Mouse (Mus musculus) CH12.LX (cell line): ENCODE measurements at regions not wholly inside any gene's neighbourhood (a gene's known extent, or its start where the extent isn't known, plus 50 kb on each side); places are given as distances from the start of the nearest gene placed in this dataset.

Experiments
- DNase-seq: peaks from one replicate; pipeline ENCODE4 v3.0.0-alpha.2; 2013; ENCODE audit errors: extremely low read depth
- H3K27ac ChIP-seq: 2 replicates; pipeline ENCODE4 v1.5.1; 2012; ENCODE audit warnings: low read depth, mild to moderate bottlenecking, control low read depth, moderate library complexity; ENCODE audit not compliant: insufficient read depth
- H3K27me3 ChIP-seq: replicated peaks from 2 replicates; pipeline ENCODE3; 2012; ENCODE audit warnings: inconsistent platforms
- H3K36me3 ChIP-seq, 2 experiments: replicated peaks in 1 of 2; 2 replicates each; pipeline versions ENCODE3 to v1.6.1; 2012; ENCODE audit warnings: inconsistent platforms in 1 of 2, low read length in 1 of 2, mild to moderate bottlenecking in 1 of 2, mixed read lengths in 1 of 2, moderate library complexity in 1 of 2; ENCODE audit not compliant: control insufficient read depth in 1 of 2, insufficient read depth in 1 of 2
- H3K4me1 ChIP-seq, 2 experiments: 2 replicates each; pipeline ENCODE4 v1.6.1; 2012; ENCODE audit warnings: inconsistent platforms in 1 of 2, moderate library complexity in 1 of 2; ENCODE audit not compliant: insufficient read depth in 2 of 2, control insufficient read depth in 1 of 2
- H3K4me2 ChIP-seq: 2 replicates; pipeline ENCODE4 v1.6.1; 2012; ENCODE audit warnings: low read depth, mild to moderate bottlenecking, control low read depth; ENCODE audit not compliant: poor library complexity, insufficient read depth, severe bottlenecking
- H3K4me3 ChIP-seq, 3 experiments: fragments of 150-350 bp in 1 of 3; sonication (generic) in 1 of 3; replicated peaks in 1 of 3; 2 replicates each; pipeline versions ENCODE3 to v1.5.1; 2011 to 2012; ENCODE audit warnings: low read depth in 2 of 3, low read length in 2 of 3, mild to moderate bottlenecking in 2 of 3, moderate library complexity in 2 of 3, control low read depth in 1 of 3, improper control_type of control experiment in 1 of 3, inconsistent platforms in 1 of 3, mixed read lengths in 1 of 3; ENCODE audit not compliant: poor library complexity in 1 of 3
- H3K79me2 ChIP-seq: replicated peaks from 2 replicates; pipeline ENCODE4 v1.6.1; 2012; ENCODE audit warnings: mild to moderate bottlenecking, moderate library complexity; ENCODE audit not compliant: control insufficient read depth, poor library complexity, insufficient read depth, severe bottlenecking; ENCODE audit errors: extremely low read depth
- H3K9ac ChIP-seq: 2 replicates; pipeline ENCODE4 v1.6.1; 2012; ENCODE audit warnings: low read depth, mild to moderate bottlenecking, control low read depth, moderate library complexity; ENCODE audit not compliant: insufficient read depth
- H3K9me3 ChIP-seq: replicated peaks from 2 replicates; pipeline ENCODE3; 2012; ENCODE audit warnings: low read length, inconsistent platforms, mixed read lengths
- CHD2 ChIP-seq: IDR thresholded peaks from 2 replicates; pipeline ENCODE4 v1.6.1; 2011; ENCODE audit warnings: low read length, improper control_type of control experiment
- CTCF ChIP-seq, 2 experiments: IDR thresholded peaks in 1 of 2; conservative IDR thresholded peaks in 1 of 2; 2 replicates each; pipeline ENCODE4 v1.5.1; 2011 to 2012; ENCODE audit warnings: low read depth in 2 of 2, low read length in 2 of 2, improper control_type of control experiment in 1 of 2, inconsistent platforms in 1 of 2, mild to moderate bottlenecking in 1 of 2, moderate library complexity in 1 of 2
- E2F4 ChIP-seq: IDR thresholded peaks from 2 replicates; pipeline ENCODE4 v1.6.1; 2011; ENCODE audit warnings: low read depth, low read length, improper control_type of control experiment; ENCODE audit not compliant: insufficient replicate concordance
- EP300 ChIP-seq: IDR thresholded peaks from 2 replicates; pipeline ENCODE4 v1.6.1; 2011; ENCODE audit warnings: low read length, improper control_type of control experiment
- GABPA ChIP-seq: IDR thresholded peaks from 2 replicates; pipeline ENCODE4 v1.6.1; 2012; ENCODE audit warnings: low read depth, low read length, improper control_type of control experiment, inconsistent platforms; ENCODE audit not compliant: insufficient replicate concordance
- HCFC1 ChIP-seq: IDR thresholded peaks from 2 replicates; pipeline ENCODE4 v1.6.1; 2012; ENCODE audit warnings: low read depth, mild to moderate bottlenecking, inconsistent platforms, low read length, improper control_type of control experiment
- IRF4 ChIP-seq: IDR thresholded peaks from 2 replicates; pipeline ENCODE4 v1.6.1; 2014; ENCODE audit warnings: low read depth, mild to moderate bottlenecking, inconsistent platforms, low read length, improper control_type of control experiment
- JUND ChIP-seq: conservative IDR thresholded peaks from 2 replicates; pipeline ENCODE4 v1.6.1; 2011; ENCODE audit warnings: low read depth, low read length, improper control_type of control experiment
- MAFK ChIP-seq: IDR thresholded peaks from 2 replicates; pipeline ENCODE4 v1.6.1; 2011; ENCODE audit warnings: low read length, improper control_type of control experiment; ENCODE audit not compliant: insufficient replicate concordance
- MAX ChIP-seq: IDR thresholded peaks from 2 replicates; pipeline ENCODE4 v1.6.1; 2011; ENCODE audit warnings: low read length, improper control_type of control experiment
- MAZ ChIP-seq: IDR thresholded peaks from 2 replicates; pipeline ENCODE4 v1.6.1; 2012; ENCODE audit warnings: low read depth, mild to moderate bottlenecking, inconsistent platforms, low read length, improper control_type of control experiment, moderate library complexity
- MEF2A ChIP-seq: IDR thresholded peaks from 2 replicates; pipeline ENCODE4 v1.6.1; 2014; ENCODE audit warnings: low read depth, mild to moderate bottlenecking, inconsistent platforms, low read length, improper control_type of control experiment, borderline replicate concordance
- MYC ChIP-seq: IDR thresholded peaks from 2 replicates; pipeline ENCODE4 v1.6.1; 2011; ENCODE audit warnings: low read depth, mild to moderate bottlenecking, improper control_type of control experiment, low read length
- NRF1 ChIP-seq: IDR thresholded peaks from 2 replicates; pipeline ENCODE4 v1.6.1; 2014; ENCODE audit warnings: low read depth, mild to moderate bottlenecking, inconsistent platforms, low read length, improper control_type of control experiment, moderate library complexity
- PAX5 ChIP-seq: IDR thresholded peaks from 2 replicates; pipeline ENCODE4 v1.6.1; 2012; ENCODE audit warnings: low read length, inconsistent platforms, mixed read lengths
- POLR2A ChIP-seq: IDR thresholded peaks from 2 replicates; pipeline ENCODE4 v1.6.1; 2011; ENCODE audit warnings: low read depth, mild to moderate bottlenecking, improper control_type of control experiment, low read length
- POLR2AphosphoS2 ChIP-seq: IDR thresholded peaks from 2 replicates; pipeline ENCODE4 v1.6.1; 2011; ENCODE audit warnings: low read depth, low read length, improper control_type of control experiment
- SIN3A ChIP-seq: IDR thresholded peaks from 2 replicates; pipeline ENCODE4 v1.6.1; 2012; ENCODE audit warnings: low read length, improper control_type of control experiment, inconsistent platforms
- SMC3 ChIP-seq: IDR thresholded peaks from 2 replicates; pipeline ENCODE4 v1.6.1; 2011; ENCODE audit warnings: low read depth, low read length, improper control_type of control experiment
- UBTF ChIP-seq: IDR thresholded peaks from 2 replicates; pipeline ENCODE4 v1.6.1; 2012; ENCODE audit warnings: low read depth, mild to moderate bottlenecking, inconsistent platforms, low read length, improper control_type of control experiment, moderate library complexity
- USF2 ChIP-seq: conservative IDR thresholded peaks from 2 replicates; pipeline ENCODE4 v1.6.1; 2011; ENCODE audit warnings: low read depth, low read length, improper control_type of control experiment
- ZKSCAN1 ChIP-seq: IDR thresholded peaks from 2 replicates; pipeline ENCODE4 v1.6.1; 2012; ENCODE audit warnings: low read depth, inconsistent platforms, low read length, improper control_type of control experiment, borderline replicate concordance
- ZMIZ1 ChIP-seq: IDR thresholded peaks from 2 replicates; pipeline ENCODE4 v1.6.1; 2012; ENCODE audit warnings: low read depth, mild to moderate bottlenecking, inconsistent platforms, low read length, improper control_type of control experiment
- ZNF384 ChIP-seq: IDR thresholded peaks from 2 replicates; pipeline ENCODE4 v1.6.1; 2012; ENCODE audit warnings: low read depth, low read length, improper control_type of control experiment, inconsistent platforms
- dilution Hi-C: fragments of 300-500 bp; cut with MboI; formaldehyde crosslinking; loops from 2 replicates; pipeline ENCODE4 v1.14.3; 2020; ENCODE audit warnings: low sequenced_read_pairs; ENCODE audit not compliant: extremely low pct_unique_long_range_greater_than_20kb, extremely low pct_ligation_motif_present
- in situ Hi-C: fragments of 300-500 bp; cut with MboI; formaldehyde crosslinking; loops from 3 replicates; pipeline ENCODE4 v1.14.3; 2019; ENCODE audit warnings: low sequenced_read_pairs, low pct_ligation_motif_present, low pct_unique_long_range_greater_than_20kb, mixed read lengths

- no peak for TF ChIP-seq MYC
- TF ChIP-seq UBTF = no peak
- TF ChIP-seq POLR2AphosphoS2 = no peak
- no peak for TF ChIP-seq MAX
- no peak for TF ChIP-seq PAX5
- TF ChIP-seq HCFC1 = no peak
- no peak for TF ChIP-seq NRF1
- TF ChIP-seq JUND = no peak
- TF ChIP-seq ZNF384 = no peak
- TF ChIP-seq EP300 = no peak
- TF ChIP-seq ZKSCAN1 = no peak
- no peak for TF ChIP-seq SIN3A
- TF ChIP-seq CTCF (conservative IDR thresholded peaks at IDR 0.05 in 1 of 2, IDR thresholded peaks at IDR 0.05 in 1 of 2; ENCODE audit: low read depth in 2 of 2, low read length in 2 of 2) = no peak
- TF ChIP-seq E2F4 = no peak
- no peak for TF ChIP-seq POLR2A
- no peak for TF ChIP-seq MAZ
- no peak for TF ChIP-seq CHD2
- Histone ChIP-seq H3K9me3 (no peaks in the 10 kb centered on the region), H3K4me3 (no peak overlapping the region), H3K79me2 (no peaks in the 10 kb centered on the region), H3K27me3 (no peaks in the 10 kb centered on the region), H3K27ac (no peak overlapping the region), H3K4me1 (peaks cover 0 to 5% of the 10 kb centered on the region in 2 experiments; a peak in 1 of 4 replicates), H3K36me3 (no peaks in the 10 kb centered on the region), H3K4me2 (no peak overlapping the region), H3K9ac (no peak overlapping the region)
- DNase-seq = no peak
- dilution Hi-C loops = no loop called here
- in situ Hi-C loops = no loop called here
These were observed 82.2 kb downstream of the Rap2a start for GRCm38 (mm10) chr14:120560416-120560815.

DNA sequence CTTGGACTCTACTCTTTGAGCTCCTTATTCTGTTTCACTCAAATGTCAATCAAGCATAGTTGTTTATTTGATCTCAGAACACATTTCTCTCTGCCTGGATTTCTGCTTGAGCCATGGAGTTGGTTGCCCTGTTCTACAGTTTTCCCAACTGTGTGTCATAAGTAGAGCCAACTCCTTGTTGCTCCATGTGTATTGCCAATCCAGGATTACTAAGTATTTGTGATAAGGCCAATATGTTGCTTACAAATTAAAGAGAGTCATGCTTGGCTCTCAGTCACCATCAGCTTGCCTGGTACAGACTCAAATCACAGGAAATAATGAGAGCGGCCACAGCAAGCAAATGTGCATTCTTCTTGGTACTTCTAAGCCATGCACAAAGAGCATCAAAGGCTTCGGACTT is 82.7 kb downstream of the Rap2a start:
- no peak for TF ChIP-seq GABPA
- TF ChIP-seq ZKSCAN1 = no peak
- TF ChIP-seq POLR2AphosphoS2 = no peak
- no peak for TF ChIP-seq ZMIZ1
- no peak for TF ChIP-seq ZNF384
- no peak for TF ChIP-seq USF2
- no peak for TF ChIP-seq EP300
- no peak for TF ChIP-seq IRF4
- TF ChIP-seq MEF2A = no peak
- no peak for TF ChIP-seq JUND
- TF ChIP-seq SIN3A = no peak
- TF ChIP-seq NRF1 = no peak
- no peak for TF ChIP-seq MAFK
- no peak for TF ChIP-seq SMC3
- TF ChIP-seq MAZ = no peak
- no peaks in the 10 kb centered on the region for H3K27me3 ChIP-seq
- no peaks in the 10 kb centered on the region for H3K36me3 ChIP-seq
- no peaks in the 10 kb centered on the region for H3K79me2 ChIP-seq
- H3K9me3 ChIP-seq = no peaks in the 10 kb centered on the region
- dilution Hi-C loops = no loop called here
- H3K9ac ChIP-seq = no peak overlapping the region
- no peak overlapping the region for H3K27ac ChIP-seq
- no peak overlapping the region for H3K4me3 ChIP-seq
- H3K4me1 ChIP-seq = peaks cover 0 to 5% of the 10 kb centered on the region in 2 experiments; a peak in 1 of 4 replicates
- in situ Hi-C loops = no loop called here
- DNase-seq = no peak
- H3K4me2 ChIP-seq = no peak overlapping the region
